Mouse (Mus musculus): ENCODE results near the gene Ndufaf2.

Ndufaf2 gene

GRCm38 (mm10) chr13:108084086-108084485 lies 74.3 kb downstream of the Ndufaf2 start:
- no peak for DNase-seq

- DNase-seq = no peak
These were observed 80.5 kb downstream of the Ndufaf2 start for GRCm38 (mm10) chr13:108077901-108078300.

GRCm38 (mm10) chr13:108077476-108077875 lies 80.9 kb downstream of the Ndufaf2 start:
- DNase-seq = no peak

- no peak for DNase-seq
These were observed 88.3 kb downstream of the Ndufaf2 start for GRCm38 (mm10) chr13:108070171-108070570.

GRCm38 (mm10) chr13:108069151-108069550 lies 89.3 kb downstream of the Ndufaf2 start:
- no peak for DNase-seq

GRCm38 (mm10) chr13:108066021-108066420 lies 92.4 kb downstream of the Ndufaf2 start:
- DNase-seq = no peak

GRCm38 (mm10) chr13:108064331-108064730 lies 94.1 kb downstream of the Ndufaf2 start:
- DNase-seq = no peak

GRCm38 (mm10) chr13:108063374-108064134 lies 94.9 kb downstream of the Ndufaf2 start:
- peak; percentile 29 for DNase-seq

- no peak for DNase-seq
These were observed 95.5 kb downstream of the Ndufaf2 start for GRCm38 (mm10) chr13:108062900-108063299.

- DNase-seq = no peak
These were observed 97.4 kb downstream of the Ndufaf2 start for GRCm38 (mm10) chr13:108060936-108061578.

GRCm38 (mm10) chr13:108060286-108060885 lies 98.0 kb downstream of the Ndufaf2 start:
- DNase-seq = peak; percentile 26

- peak; percentile 15 for DNase-seq
These were observed 101.5 kb downstream of the Ndufaf2 start for GRCm38 (mm10) chr13:108056896-108057295.

GRCm38 (mm10) chr13:108047364-108047763 lies 111.1 kb downstream of the Ndufaf2 start:
- no peak for DNase-seq

GRCm38 (mm10) chr13:108046891-108047290 lies 111.5 kb downstream of the Ndufaf2 start:
- no peak for DNase-seq

- DNase-seq = no peak
These were observed 112.4 kb downstream of the Ndufaf2 start for GRCm38 (mm10) chr13:108046071-108046470.

- DNase-seq = no peak
These were observed 112.8 kb downstream of the Ndufaf2 start for GRCm38 (mm10) chr13:108045646-108046045.

- DNase-seq = peak; percentile 94
These were observed 114.0 kb downstream of the Ndufaf2 start, which contains the start of gene Smim15 for GRCm38 (mm10) chr13:108044222-108044941. TSS of gene Smim15 (plus strand) at chr13:108044446.

GRCm38 (mm10) chr13:108043431-108044221 lies 114.8 kb downstream of the Ndufaf2 start:
- DNase-seq = peak; percentile 75

- DNase-seq = peak; percentile 86
These were observed 117.1 kb downstream of the Ndufaf2 start for GRCm38 (mm10) chr13:108041358-108041757.

GRCm38 (mm10) chr13:108040451-108040850 lies 118.0 kb downstream of the Ndufaf2 start:
- no peak for DNase-seq

GRCm38 (mm10) chr13:108039902-108040301 lies 118.5 kb downstream of the Ndufaf2 start:
- no peak for DNase-seq

- no peak for DNase-seq
These were observed 119.0 kb downstream of the Ndufaf2 start for GRCm38 (mm10) chr13:108039375-108039774.

Measured in lung, postnatal 36 days (tissue).